Mouse (Mus musculus) C2C12 (cell line): ENCODE results near the gene Oaf.

Experiments
- CTCF ChIP-seq: IDR thresholded peaks from one replicate; pipeline ENCODE4 v1.5.1; 2011; ENCODE audit not compliant: control insufficient read depth, insufficient read depth, insufficient read length
- FOSL1 ChIP-seq: IDR thresholded peaks from one replicate; pipeline ENCODE4 v1.8.0; 2011; ENCODE audit warnings: mild to moderate bottlenecking, low read length; ENCODE audit not compliant: poor library complexity, insufficient read depth, severe bottlenecking
- MYOG ChIP-seq: IDR thresholded peaks from one replicate; pipeline ENCODE4 v1.6.1; 2011; ENCODE audit not compliant: control insufficient read depth, insufficient read length; ENCODE audit errors: extremely low read depth
- USF1 ChIP-seq: IDR thresholded peaks from one replicate; pipeline ENCODE4 v1.6.1; 2011; ENCODE audit warnings: low read depth, mild to moderate bottlenecking, control low read depth, moderate library complexity

GRCm38 (mm10) chr9:43206022-43206390 is 33.7 kb downstream of the Oaf start:
- no peak for TF ChIP-seq CTCF
- TF ChIP-seq FOSL1 = no peak
- TF ChIP-seq MYOG = no peak
- TF ChIP-seq USF1 = no peak
